In the genomic region with DNA sequence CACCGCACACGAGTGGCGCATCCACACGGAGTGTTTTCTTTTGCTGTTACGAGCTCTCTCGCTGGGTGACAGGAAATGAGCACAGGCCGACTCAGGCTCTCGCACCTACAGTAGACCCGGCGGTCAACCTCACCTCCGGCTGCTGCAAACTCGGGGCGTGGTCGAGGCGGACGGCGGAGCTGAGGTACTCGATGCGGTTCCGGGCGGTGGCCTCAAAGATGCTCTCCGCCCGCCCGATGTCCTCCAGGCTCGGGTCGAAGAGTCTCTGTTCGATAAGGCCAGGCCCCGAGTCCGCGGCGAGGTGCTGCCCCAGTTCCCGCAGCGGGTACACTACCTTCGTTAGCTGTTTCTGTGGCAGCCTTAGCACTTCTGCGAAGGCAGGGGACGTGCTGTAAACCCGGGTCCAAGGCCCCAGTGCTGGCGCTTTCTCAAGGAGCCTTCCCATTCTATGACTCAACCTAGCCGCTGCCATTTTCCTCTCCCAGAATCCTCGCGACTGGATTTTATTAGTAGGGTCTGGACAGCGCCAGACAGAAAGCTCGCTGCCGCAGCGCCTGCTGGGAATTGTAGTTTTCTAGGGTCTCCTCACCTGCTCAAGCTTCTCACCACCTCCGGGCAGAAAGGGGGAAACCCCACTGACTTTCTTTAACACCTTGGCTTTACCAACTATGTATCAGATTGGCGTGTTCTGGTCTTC, we compare ENCODE assay signal across 8 mouse cellular contexts. TPM values are rescaled to one million over a fixed set of nuclear protein-coding genes. Genes with fewer than 3 reads are reported as not detected.
DNase-seq lines count a peak whose midpoint lies in the region; ATAC-seq lines count a peak whose summit lies in the region.

TSS of gene Gtpbp8 (minus strand) at position 498 of the 697 bp plus-strand sequence.

- peak within 1 kb of the TSS; percentile 96 for H3K27ac ChIP-seq in hindbrain, embryonic 12.5 days

- peak within 1 kb of the TSS; percentile 78 for H3K4me2 ChIP-seq in hindbrain, embryonic 12.5 days (replicated peaks)

- peak; percentile 96 for ATAC-seq in hindbrain, embryonic 12.5 days (ENCODE audit: low FRiP score)

- DNase-seq in Muller cell, postnatal 12 days (ENCODE audit: inconsistent ontology term): peak; percentile 84
- DNase-seq in cerebellum, adult 9-11 months: peak; percentile 91
- peak; percentile 71 to 83 for DNase-seq in frontal cortex, postnatal 10 days (ENCODE audit: low spot score in 2 of 2)
- DNase-seq in layer of hippocampus, postnatal 14 days (ENCODE audit: low spot score in 2 of 2): peak; percentile 83 to 89
- peak; percentile 83 for DNase-seq in lung, postnatal 14 days
- peak; percentile 81 for DNase-seq in retina, adult 2 months (ENCODE audit: low read depth, low spot score)
- peak; percentile 79 to 80 for DNase-seq in thymus, postnatal 36 days

- peaks cover 9% of the 10 kb centered on the region for H3K36me3 ChIP-seq in hindbrain, embryonic 12.5 days

- H3K27me3 ChIP-seq in hindbrain, embryonic 12.5 days: no peaks in the 10 kb centered on the region

- peak within 1 kb of the TSS; percentile 86 for H3K4me3 ChIP-seq in hindbrain, embryonic 12.5 days

- H3K9ac ChIP-seq in hindbrain, embryonic 12.5 days: peak within 1 kb of the TSS; percentile 88

- no peaks in the 10 kb centered on the region for H3K9me3 ChIP-seq in hindbrain, embryonic 12.5 days (replicated peaks)

- H3K4me1 ChIP-seq in hindbrain, embryonic 12.5 days: peaks cover 12% of the 10 kb centered on the region

- WGBS in hindbrain, embryonic 12.5 days: under 1% methylated on average over 47 of the region's 47 CpGs

RNA-seq across cellular contexts. Expression of gene Gtpbp8, which starts in this region (rescaled TPM):
- 34.3 and 37.9 TPM in 2 replicates for polyA plus RNA-seq in hindbrain, embryonic 12.5 days (2016; fragmentation: Nextera tagmentation; extraction: Ambion mirVana)
- total RNA-seq in layer of hippocampus, postnatal 14 days (2021): 10 to 100 TPM; 26.1 to 27.7 TPM

Comparison
In these comparisons a context has a peak if more than half of its experiments do, and no peak if none do; other contexts are left out.
1. Peak in every context shown above with its lines: DNase-seq, ATAC-seq, H3K4me3 ChIP-seq and H3K27ac ChIP-seq.